Mouse (Mus musculus) cerebellum, adult 9-11 months (tissue): ENCODE results near the gene Gm5475.
A peak's percentile ranks its signal among the peaks of the same experiment; 100 is the strongest.

Source experiments
- DNase-seq: peaks from one replicate; pipeline ENCODE4 v3.0.0; 2022

The Gm5475 gene

DNA sequence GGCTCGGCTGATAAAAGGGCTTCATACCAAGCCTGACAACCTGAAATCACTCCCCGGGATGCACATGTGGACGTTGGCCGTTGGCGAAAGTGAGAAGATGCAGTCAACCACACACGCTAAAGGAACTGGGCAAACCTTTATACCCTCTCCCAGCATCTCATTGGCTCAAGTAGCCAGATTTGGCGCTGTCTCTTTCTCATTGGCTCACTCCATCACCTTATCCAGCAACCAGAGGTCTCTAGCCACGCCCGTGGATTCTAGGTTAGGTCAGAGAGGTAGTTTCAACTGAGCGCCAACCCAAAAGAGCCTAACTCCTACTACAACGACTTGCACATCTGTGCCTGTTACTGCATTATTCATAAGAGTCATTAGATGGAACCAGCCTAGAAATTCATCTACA, 30.5 kb downstream of the Gm5475 start:
- DNase-seq = no peak

DNA sequence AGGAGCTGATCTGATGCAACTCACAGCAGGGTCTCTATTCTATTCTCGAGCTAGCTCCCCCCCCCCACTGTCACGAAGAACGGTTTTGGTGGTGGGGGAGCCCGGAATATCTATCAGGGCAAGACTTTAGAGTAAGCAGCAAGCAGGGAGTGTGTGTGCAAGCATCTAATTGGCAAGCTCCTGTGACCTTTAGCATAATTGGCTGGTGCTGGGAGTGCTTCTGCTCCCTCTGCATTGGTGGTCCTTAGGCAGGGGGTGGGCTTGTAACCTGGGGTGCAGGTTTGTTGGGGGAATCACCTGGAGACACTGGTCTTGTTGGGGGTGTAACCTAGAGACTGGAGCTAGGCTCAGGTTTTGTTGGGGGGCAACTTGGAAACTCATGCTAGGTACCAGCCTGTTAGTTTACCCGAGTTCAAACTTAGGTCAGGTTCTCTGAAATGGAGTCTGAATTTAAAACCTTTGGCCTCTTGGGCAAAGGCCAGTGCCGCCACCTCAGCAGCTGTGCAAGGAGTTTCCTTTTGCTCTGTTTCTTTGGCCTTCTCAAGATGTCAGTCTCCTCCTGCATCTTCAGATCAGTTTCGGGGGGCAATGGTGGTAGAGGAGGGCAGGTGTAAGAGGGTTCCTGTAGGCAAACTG, 34.5 kb downstream of the Gm5475 start:
- DNase-seq = no peak

DNA sequence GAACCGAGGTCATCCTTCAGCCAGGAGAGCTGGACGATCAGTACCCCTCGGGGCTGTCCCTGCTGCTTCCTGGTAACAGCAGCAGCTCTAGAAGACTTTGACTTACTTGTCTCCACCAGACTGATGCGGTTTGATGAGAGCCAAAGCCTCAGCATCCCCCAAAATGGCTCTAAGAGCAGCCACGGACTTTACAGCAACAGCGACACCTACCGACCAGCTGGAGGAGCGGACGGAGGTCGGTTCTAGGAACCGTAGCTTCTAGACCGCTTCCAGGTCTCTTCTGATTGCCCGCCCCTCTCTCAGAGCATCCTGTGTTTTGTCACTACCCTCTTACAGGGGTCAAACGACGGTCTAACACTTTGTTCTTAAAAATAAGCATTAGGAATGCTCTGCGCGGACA, 35.4 kb downstream of the Gm5475 start:
- peak; percentile 64 for DNase-seq

DNA sequence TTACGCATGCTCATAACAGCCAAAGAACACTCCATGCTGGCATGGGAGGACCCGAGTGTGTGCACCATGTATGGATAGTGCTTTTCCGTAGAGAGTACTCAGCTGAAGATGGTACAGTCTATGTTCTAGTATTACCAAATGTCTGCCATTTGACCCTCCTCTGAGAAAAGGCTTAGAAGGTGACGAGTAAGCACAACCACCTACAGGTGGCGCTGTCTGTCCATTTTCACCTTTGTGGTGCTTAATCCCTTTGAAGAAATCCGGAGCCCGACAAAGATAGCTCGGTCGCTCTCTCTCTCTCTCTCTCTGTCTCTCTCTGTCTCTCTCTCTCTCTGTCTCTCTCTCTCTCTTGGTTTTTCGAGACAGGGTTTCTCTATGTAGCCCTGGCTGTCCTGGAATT, 36.1 kb downstream of the Gm5475 start:
- peak; percentile 49 for DNase-seq

DNA sequence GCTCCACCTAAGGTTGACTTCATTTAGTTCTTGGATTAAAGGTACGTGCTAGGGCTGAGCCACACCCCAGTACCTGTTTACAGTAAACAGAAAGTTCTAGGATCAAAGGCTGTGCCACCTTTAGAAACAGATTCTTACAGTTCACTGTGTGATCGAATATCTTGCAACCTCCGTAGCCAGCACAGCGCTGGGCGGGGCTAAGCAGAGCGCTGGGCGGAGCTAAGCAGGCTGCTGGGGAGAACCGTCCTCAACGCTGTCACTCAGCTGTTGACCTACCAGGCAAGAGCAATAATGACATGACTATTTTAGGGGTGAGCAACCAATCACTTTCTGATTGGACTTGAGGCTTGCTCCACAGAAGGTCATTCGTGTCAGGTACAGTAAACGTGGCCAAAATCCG, 39.0 kb downstream of the Gm5475 start:
- no peak for DNase-seq

DNA sequence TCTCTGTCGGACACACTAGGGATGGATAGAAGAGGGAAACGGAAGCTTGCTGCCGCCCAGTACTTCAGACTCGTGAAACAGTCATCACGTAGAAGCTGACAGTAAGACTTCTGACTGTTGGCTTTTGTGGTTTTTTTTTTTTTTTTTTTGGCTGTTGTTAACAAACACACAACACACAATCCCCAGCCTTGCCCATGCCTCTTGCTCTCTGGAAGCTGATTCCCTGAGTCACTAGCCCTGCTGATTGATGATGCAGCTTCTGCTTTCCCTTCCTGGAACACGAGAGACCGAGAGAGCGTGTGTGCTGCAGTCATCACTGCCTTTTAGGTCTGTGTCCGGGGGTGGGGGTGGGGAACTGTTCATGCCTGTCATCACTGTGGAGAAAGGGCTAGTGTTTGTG, 39.7 kb downstream of the Gm5475 start:
- DNase-seq = no peak

DNA sequence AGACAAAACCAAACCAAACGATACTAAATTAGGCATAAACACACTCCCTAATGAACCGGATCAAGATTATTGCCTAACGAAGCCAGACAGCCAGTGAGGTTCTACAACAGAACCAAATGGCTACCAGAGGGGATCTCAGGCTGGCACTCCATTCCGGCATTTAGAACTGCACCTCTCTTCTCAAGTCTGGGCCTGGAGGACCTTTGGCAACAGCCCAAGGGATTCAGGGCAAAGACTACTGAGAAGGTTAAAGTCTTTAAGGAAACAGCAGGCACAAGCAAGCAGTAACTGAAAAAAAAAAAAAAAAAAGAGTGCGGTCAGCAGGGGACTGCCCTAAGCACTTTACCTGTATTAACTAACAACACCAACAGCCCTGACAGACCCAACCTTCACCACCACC, 40.1 kb downstream of the Gm5475 start:
- DNase-seq = no peak

DNA sequence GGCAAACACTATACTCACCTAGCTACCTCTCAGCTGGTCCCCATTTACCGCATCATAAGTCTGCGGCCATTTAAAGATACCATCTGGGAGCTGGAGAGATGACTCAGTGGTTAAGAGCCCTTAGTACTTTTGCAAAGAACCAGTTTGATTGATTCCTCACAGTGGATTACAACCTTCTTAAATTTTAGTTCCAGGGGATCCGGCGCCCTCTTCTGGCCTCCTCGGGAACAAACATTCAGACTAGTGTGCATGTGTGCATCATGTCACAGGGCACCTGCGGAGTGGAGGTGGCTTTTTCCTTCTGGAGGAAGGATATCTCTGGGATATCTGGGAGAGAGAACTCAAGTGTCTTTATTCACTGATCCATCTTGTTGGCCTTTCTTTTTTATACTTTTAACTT, 41.8 kb downstream of the Gm5475 start:
- peak; percentile 54 for DNase-seq

DNA sequence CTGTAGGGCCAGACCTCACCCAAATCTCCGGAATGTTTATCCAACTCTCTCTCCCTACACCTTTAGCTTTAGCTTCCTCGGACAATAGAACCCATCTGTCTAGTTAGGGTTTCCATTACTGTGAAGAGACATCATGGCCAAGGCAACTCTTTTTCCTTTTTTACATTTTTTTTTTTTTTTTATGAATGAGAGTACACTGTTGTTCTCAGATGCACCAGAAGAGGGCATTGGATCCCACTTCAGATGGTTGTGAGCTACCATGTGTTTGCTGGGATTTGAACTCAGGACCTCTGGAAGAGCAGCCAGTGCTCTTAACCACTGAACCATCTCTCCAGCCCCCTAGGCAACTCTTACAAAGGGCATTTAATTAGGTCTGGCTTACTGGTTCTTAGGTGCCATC, 43.5 kb downstream of the Gm5475 start:
- no peak for DNase-seq

DNA sequence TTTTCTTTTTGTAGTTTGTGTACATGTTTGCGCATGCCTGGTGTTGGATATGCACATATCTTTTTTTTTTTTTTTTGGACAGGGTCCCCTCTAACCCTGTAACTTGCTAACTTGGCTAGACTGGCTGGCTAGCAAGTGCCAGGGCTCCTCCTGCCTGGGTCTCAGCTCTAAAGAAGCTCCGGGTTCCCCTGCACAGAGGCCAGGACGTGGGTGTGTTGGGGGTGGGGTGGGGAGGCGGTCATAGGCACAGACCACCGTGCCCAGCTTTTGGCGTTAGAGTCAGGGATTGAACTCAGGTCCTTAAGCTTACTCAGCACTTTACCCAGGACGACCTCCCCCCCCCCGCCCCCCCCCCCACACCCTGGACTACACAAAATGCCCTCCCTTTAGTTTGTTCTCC, 45.8 kb downstream of the Gm5475 start:
- DNase-seq = no peak

DNA sequence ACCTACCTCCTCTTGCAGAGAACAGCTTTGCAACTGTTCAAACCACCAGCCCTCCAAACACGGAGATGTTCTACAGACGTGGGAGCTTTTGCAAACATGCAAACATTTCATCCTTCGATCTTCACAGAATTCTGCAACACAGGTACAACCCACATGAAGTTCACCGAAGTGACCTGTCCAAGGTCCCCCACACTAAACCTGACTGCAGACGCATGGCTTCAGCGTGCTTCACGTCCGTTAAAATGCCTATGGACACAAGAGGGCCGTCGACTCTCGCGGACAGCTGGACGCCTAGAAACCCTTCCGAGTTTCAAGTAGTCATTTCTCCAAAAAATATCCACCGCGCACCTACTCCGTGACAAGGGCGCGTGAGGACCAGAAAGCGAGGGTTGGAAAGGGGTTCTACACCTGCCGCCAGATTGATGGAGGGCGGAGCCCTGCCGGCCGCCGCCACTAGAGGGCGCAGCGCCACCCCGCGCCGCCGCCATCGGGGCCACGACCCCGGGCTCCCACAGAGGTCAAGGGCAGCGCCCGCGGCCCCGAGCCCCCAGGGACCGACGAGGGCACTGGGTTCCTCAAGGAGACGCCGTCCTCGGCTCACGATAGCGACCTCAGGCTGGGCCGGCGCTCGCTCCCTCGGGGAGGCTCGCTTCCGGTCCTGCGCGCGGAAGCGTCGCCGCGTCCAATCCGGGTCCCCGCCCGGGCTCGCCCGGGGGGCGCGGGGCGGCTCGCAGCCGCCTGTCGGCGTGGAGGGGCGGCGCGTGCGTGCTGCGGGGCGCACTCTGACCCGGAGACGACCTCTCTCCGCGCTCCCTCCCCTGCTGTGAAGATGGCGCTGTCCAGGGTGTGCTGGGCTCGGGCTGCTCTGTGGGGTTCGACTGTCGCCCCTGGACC, 46.6 kb downstream of the Gm5475 start, which contains the start of gene Letmd1:
TSS of gene Letmd1 (plus strand) at position 729 of the 894 bp plus-strand sequence.
- DNase-seq = peak; percentile 87

DNA sequence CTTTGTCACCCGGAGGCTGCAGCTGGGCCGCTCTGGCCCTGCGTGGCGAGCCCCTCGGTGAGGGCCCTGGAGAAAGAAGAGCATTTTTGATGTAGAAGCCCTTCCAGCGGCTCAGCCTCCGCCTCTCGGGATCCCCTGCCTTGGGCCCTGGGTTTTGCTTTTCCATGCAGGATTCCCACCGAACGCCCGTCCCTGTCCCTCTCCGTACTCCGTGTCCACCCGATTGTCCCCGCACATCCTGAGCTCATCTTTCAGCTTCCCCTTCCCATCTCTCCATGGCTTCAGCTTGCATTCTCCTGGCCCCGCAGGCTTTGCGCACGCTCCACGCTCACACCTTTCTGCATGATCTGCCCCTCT, 47.2 kb downstream of the Gm5475 start:
- no peak for DNase-seq

DNA sequence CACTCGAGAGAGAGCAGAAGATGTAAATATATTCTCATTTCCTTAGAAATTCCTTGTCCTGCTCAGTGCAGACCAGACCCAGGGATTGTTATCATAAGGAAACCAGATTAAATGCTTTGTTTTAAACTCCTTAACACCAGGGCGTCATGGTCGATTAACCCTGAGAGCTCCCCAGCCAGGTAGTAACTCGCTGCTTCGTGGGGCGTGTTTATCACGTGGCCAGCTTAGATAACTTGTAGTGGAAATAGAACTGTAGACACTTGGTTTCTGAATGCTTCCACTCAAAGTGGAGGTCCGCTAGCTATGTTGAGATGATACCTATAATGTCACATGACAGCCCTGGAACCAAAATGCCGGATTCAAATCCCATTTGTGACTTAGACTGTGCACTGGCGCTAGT, 48.1 kb downstream of the Gm5475 start:
- no peak for DNase-seq

DNA sequence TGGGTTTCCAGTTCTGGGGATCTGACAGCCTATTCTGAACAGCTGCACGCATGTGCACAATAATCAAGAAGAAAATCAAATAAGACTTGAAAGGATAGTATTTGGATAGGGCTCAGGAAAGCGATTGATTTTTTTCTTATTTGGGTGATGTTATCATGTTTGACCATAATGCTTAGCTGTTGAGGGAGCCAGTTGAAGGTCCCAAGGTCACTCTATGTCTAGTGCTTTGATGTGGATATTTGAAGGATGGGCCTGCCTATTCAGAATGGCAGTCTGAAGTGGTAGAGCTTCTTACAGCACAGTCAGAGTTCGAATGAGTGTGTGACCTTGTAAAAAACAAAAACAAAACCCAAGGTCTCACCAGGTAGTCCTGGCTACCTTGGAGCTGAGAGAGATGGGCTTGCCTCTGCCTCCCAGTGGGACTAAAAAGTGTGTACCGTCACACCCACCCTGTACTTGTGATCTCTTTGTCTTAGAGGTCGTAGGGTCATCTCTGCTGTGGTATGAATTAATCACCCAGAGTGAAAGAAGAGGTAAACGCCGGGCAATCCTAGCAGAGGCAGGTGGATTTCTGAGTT, 52.1 kb downstream of the Gm5475 start:
- no peak for DNase-seq
